Mouse (Mus musculus) heart, embryonic 13.5 days (tissue): ENCODE data around the gene Prdm15. TPM values are rescaled to one million over a fixed set of nuclear protein-coding genes. Genes with fewer than 3 reads are reported as not detected.

Experiments
- ATAC-seq: fragments of 200-750 bp; cut with Nextera tagmentation; 2 replicates; pipeline ENCODE4 v1.8.0; 2017; ENCODE audit warnings: moderate TSS enrichment; ENCODE audit not compliant: insufficient number of reproducible peaks, low FRiP score, low TSS enrichment; ENCODE audit errors: extremely low read depth
- H3K27ac ChIP-seq: fragments of 300-500 bp; sonication (generic); replicated peaks from 2 replicates; pipeline ENCODE4 v1.5.1; 2015; ENCODE audit warnings: moderate library complexity, mild to moderate bottlenecking, inconsistent platforms
- H3K27me3 ChIP-seq: fragments of 300-500 bp; sonication (generic); replicated peaks from 2 replicates; pipeline ENCODE4 v1.6.1; 2015; ENCODE audit warnings: mild to moderate bottlenecking, inconsistent platforms
- H3K36me3 ChIP-seq: fragments of 300-500 bp; sonication (generic); 2 replicates; pipeline ENCODE4 v1.6.1; 2015; ENCODE audit warnings: mild to moderate bottlenecking, inconsistent platforms
- H3K4me1 ChIP-seq: fragments of 300-500 bp; sonication (generic); 2 replicates; pipeline ENCODE4 v1.6.1; 2015; ENCODE audit warnings: inconsistent platforms
- H3K4me2 ChIP-seq: fragments of 300-500 bp; sonication (generic); 2 replicates; pipeline ENCODE4 v1.6.1; 2015; ENCODE audit warnings: inconsistent platforms, mild to moderate bottlenecking, moderate library complexity
- H3K4me3 ChIP-seq: fragments of 300-500 bp; sonication (generic); 2 replicates; pipeline ENCODE4 v1.5.1; 2015; ENCODE audit warnings: moderate library complexity, mild to moderate bottlenecking, inconsistent platforms
- H3K9ac ChIP-seq: fragments of 300-500 bp; sonication (generic); 2 replicates; pipeline ENCODE4 v1.6.1; 2015; ENCODE audit warnings: inconsistent platforms, mild to moderate bottlenecking, moderate library complexity
- H3K9me3 ChIP-seq: fragments of 300-500 bp; sonication (generic); 2 replicates; pipeline ENCODE4 v1.6.1; 2016; ENCODE audit warnings: inconsistent platforms
- WGBS: fragments of 180-500 bp; shearing (Covaris S2); methylation state at CpG from one replicate; pipeline ENCODE4 v1.1.7; 2015; ENCODE audit warnings: mixed read lengths; 5-methylcytosine and 5-hydroxymethylcytosine counted together
- polyA plus RNA-seq: library from polyadenylated mRNA; unstranded; fragments of >200 nt; fragmentation: Nextera tagmentation; extraction: Ambion mirVana; gene quantifications from 2 replicates; pipeline ENCODE4 v1.2.1, GENCODE M21; 2015

The Prdm15 gene
- polyA plus RNA-seq, 1 experiment from 2014 or later, result 4.9 TPM

DNA sequence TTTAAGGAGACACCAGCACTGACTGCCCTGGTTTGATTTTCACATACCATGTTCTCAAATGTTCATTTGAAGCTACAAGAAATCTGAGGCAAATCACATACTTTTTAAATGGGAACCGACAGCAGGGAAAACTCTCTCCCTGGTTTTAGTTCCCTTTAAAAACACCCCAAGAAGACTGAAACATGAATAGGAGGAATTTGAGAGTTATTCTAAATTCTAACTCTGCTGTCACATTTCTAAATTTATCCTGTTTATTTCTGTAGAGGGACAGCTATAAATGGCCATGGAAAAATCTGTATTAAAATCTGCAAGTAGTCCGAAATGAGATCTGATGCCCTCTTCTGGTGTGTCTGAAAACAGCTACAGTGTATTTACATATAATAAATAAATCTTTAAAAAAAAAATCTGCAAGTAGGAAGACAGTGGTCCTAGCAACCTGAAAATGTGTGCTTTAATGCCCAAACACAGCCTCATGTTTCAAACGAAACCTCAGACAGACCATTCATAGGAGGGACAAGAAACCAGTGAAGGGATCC lies 12.3 kb upstream of the Prdm15 start:
- H3K9ac ChIP-seq, result no peak overlapping the region
- no peak for ATAC-seq
- no peak overlapping the region for H3K4me3 ChIP-seq
- 80% methylated on average over 3 of the region's 3 CpGs for WGBS
- peaks cover 74% of the 10 kb centered on the region for H3K36me3 ChIP-seq
- no peak overlapping the region for H3K27ac ChIP-seq
- H3K4me2 ChIP-seq, result no peak overlapping the region
- no peaks in the 10 kb centered on the region for H3K9me3 ChIP-seq
- H3K4me1 ChIP-seq, result no peaks in the 10 kb centered on the region
- no peaks in the 10 kb centered on the region for H3K27me3 ChIP-seq

- no peak overlapping the region for H3K9ac ChIP-seq
- peaks cover 42% of the 10 kb centered on the region for H3K36me3 ChIP-seq
- no peak overlapping the region for H3K4me2 ChIP-seq
- no peaks in the 10 kb centered on the region for H3K27me3 ChIP-seq
- peaks cover 8% of the 10 kb centered on the region for H3K4me1 ChIP-seq
- no peak overlapping the region for H3K27ac ChIP-seq
- no peak overlapping the region for H3K4me3 ChIP-seq
- no peaks in the 10 kb centered on the region for H3K9me3 ChIP-seq
- no peak for ATAC-seq
Observed at GRCm38 (mm10) chr16:97856050-97856449, 4.4 kb upstream of the Prdm15 start.

DNA sequence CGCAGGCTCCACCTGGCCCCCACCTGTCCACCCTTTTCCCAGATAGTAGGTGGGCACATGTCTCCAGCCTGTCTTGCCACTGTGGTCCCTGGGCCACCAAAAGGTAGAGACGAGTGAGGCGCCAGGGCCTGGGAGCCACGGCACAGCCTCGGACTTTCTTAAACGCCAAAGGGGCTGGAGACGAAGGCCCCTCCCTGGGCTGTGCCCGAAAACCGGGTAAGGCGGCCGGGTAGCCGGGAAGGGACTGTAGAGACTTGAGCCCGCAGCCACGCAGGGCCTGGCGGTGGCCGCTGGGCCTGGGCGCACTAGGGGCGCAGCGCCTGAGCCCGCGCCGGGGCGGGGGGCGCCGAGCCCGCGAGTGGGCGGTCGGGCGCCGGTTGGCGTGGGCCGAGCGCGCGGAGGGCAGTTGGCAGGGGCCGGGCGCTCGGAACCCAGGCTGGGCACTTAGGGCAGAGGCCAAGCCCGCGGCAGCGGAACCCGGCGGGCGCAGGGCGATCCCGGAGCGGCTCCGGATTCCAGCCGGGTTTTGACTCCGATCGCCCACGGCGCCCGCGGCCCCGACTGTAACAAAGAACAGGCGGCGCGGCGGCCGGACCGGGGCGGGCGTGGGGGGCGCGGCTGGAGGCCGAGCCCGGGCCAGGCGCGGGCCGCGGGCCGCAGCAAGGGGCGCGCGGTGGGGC lies 449 bp downstream of the Prdm15 start:
- peak; percentile 79 for ATAC-seq
- no peaks in the 10 kb centered on the region for H3K9me3 ChIP-seq
- peak overlapping the region; percentile 100 for H3K27ac ChIP-seq
- peaks cover 9% of the 10 kb centered on the region for H3K36me3 ChIP-seq
- H3K4me2 ChIP-seq, result peak overlapping the region; percentile 82
- H3K27me3 ChIP-seq, result no peaks in the 10 kb centered on the region
- H3K4me1 ChIP-seq, result peaks cover 36% of the 10 kb centered on the region
- peak overlapping the region; percentile 96 for H3K4me3 ChIP-seq
- under 1% methylated on average over 76 of the region's 77 CpGs for WGBS
- H3K9ac ChIP-seq, result peak overlapping the region; percentile 100

DNA sequence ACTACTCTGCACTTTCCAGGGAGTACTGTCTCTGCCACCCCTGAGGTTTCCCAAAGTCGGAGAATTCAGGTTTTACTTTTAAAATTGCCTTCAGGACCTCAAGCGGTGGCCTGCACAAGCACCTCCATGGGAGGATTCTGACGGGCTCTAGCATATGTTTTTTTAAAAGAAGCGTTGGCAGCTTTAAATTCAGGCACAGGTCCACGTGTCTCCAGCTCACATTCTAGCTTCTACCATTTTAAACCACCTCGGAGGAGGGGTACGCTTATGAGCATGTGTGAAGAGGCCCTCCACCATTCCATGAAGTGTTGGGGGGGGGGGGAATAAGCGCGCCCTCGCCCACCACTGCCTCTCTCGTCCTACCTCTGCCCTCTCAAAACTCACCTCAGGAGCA lies 986 bp downstream of the Prdm15 start:
- Histone ChIP-seq H3K36me3 (peaks cover 14% of the 10 kb centered on the region), H3K4me2 (peak overlapping the region; percentile 82), H3K27me3 (no peaks in the 10 kb centered on the region), H3K9me3 (no peaks in the 10 kb centered on the region), H3K4me1 (peaks cover 40% of the 10 kb centered on the region), H3K9ac (peak overlapping the region; percentile 100), H3K27ac (peak overlapping the region; percentile 100), H3K4me3 (peak overlapping the region; percentile 96)
- WGBS, result 2% methylated on average over 11 of the region's 11 CpGs
- peak; percentile 18; the same call in 1 of the 2 replicates for ATAC-seq

GRCm38 (mm10) chr16:97848832-97849231 lies 2.8 kb downstream of the Prdm15 start:
- no peaks in the 10 kb centered on the region for H3K27me3 ChIP-seq
- no peaks in the 10 kb centered on the region for H3K9me3 ChIP-seq
- peaks cover 15% of the 10 kb centered on the region for H3K36me3 ChIP-seq
- no peak overlapping the region for H3K27ac ChIP-seq
- H3K4me2 ChIP-seq, result no peak overlapping the region
- ATAC-seq, result no peak
- H3K4me1 ChIP-seq, result peaks cover 51% of the 10 kb centered on the region
- 74% methylated on average over 6 of the region's 6 CpGs for WGBS
- H3K9ac ChIP-seq, result no peak overlapping the region
- no peak overlapping the region for H3K4me3 ChIP-seq

- Histone ChIP-seq H3K36me3 (peaks cover 24% of the 10 kb centered on the region), H3K4me1 (peaks cover 38% of the 10 kb centered on the region), H3K9me3 (no peaks in the 10 kb centered on the region), H3K27me3 (no peaks in the 10 kb centered on the region), H3K9ac (no peak overlapping the region), H3K4me2 (no peak overlapping the region), H3K4me3 (no peak overlapping the region), H3K27ac (peak overlapping the region; percentile 16; the same call in 1 of the 2 replicates)
- no peak for ATAC-seq
- whole genome bisulfite sequencing, result 55% methylated on average over 12 of the region's 12 CpGs
Observed at GRCm38 (mm10) chr16:97844967-97845937, 6.4 kb downstream of the Prdm15 start.

GRCm38 (mm10) chr16:97832154-97832553 lies 19.5 kb downstream of the Prdm15 start:
- H3K4me2 ChIP-seq, result no peak overlapping the region
- no peaks in the 10 kb centered on the region for H3K9me3 ChIP-seq
- no peak for ATAC-seq
- 86% methylated on average over 3 of the region's 3 CpGs for WGBS
- no peaks in the 10 kb centered on the region for H3K27me3 ChIP-seq
- peaks cover 95% of the 10 kb centered on the region for H3K36me3 ChIP-seq
- H3K4me1 ChIP-seq, result no peaks in the 10 kb centered on the region
- no peak overlapping the region for H3K4me3 ChIP-seq
- no peak overlapping the region for H3K9ac ChIP-seq
- H3K27ac ChIP-seq, result no peak overlapping the region

DNA sequence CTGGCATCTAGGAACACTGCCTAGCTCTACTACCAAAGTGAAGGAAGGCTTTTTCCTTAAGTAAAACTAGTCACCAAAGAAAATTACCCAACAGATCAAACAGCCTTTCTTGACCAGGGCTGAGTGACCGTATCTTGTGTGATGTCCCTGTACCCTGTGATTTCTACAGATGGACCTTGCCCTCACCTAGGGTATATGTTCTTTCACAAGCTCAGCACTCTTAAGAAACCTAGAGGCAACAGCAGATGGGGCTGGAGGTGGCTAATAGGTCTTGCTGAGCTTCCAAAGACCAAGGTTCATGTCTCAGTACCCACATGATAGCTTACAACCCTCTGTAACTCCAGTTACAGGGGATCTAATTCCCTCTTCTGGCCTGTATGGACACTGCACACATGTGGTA lies 23.4 kb downstream of the Prdm15 start:
- Histone ChIP-seq H3K4me3 (no peak overlapping the region), H3K27ac (no peak overlapping the region), H3K36me3 (peaks cover 80% of the 10 kb centered on the region), H3K9me3 (no peaks in the 10 kb centered on the region), H3K27me3 (no peaks in the 10 kb centered on the region), H3K4me2 (no peak overlapping the region), H3K4me1 (no peaks in the 10 kb centered on the region), H3K9ac (no peak overlapping the region)
- no peak for ATAC-seq
- 97% methylated on average over 1 of the region's 1 CpGs for WGBS

DNA sequence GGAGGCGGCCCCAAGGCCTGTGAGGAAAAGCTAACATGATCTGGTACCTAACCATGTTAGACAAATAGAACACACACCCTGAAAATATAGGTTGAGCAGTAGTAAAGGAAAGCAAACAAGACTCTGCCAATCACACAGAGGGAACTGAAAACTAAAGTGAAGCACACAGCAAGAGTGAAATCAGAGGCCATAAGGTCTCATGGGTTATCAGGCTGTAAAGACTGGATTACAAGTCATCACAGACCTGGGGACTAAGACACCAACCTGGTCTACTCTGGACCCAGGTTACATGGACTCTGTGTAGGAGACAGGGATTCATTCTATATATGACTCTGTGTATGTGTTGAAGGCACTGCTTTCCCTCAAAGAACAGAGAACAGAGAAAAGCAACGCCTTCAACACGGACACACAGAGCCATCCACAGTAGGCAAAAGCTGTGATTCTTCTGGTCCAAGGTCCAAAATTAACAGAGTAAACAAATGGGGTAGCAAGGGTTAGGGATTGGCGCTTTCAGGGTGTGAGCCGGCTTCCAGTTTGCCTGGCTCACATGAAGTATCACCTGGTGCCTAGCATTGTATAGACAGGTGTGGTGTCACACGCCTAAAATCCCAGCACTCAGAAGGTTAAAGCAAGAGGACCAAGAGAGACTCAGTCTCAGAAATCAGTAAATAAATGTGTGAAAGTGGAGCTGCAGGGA lies 28.2 kb downstream of the Prdm15 start:
- Histone ChIP-seq H3K9ac (no peak overlapping the region), H3K27ac (no peak overlapping the region)

DNA sequence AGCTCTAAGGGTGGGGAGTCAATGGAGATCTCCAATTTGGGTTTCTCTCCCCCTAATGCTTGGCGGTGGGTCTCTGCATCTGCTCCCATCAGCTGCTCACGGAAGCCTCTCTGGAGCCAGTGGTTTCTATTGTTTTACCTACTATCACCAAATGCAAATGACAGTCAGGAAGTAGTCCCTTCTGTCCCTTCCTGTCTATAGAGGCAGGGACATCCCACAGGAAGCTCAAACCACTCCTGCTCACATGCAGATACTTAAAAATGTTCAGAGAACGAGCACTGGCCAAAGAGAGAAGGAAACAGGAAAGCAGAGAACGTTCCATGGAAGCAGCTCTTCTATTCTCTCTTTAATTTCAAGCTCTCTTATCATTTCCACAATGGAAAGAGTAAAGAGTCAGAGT lies 32.1 kb downstream of the Prdm15 start:
- Histone ChIP-seq H3K9ac (no peak overlapping the region), H3K27ac (peak overlapping the region; percentile 63), H3K27me3 (no peaks in the 10 kb centered on the region), H3K4me2 (no peak overlapping the region), H3K4me3 (no peak overlapping the region), H3K4me1 (no peaks in the 10 kb centered on the region), H3K9me3 (no peaks in the 10 kb centered on the region), H3K36me3 (peaks cover 93% of the 10 kb centered on the region)
- 65% methylated on average over 4 of the region's 4 CpGs for WGBS
- no peak for ATAC-seq

More for the DNA sequence above, 28.2 kb downstream of the Prdm15 start:
- H3K4me3 ChIP-seq, result no peak overlapping the region
- H3K9me3 ChIP-seq, result no peaks in the 10 kb centered on the region
- peaks cover 82% of the 10 kb centered on the region for H3K36me3 ChIP-seq
- no peak for ATAC-seq
- H3K4me1 ChIP-seq, result no peaks in the 10 kb centered on the region
- 91% methylated on average over 6 of the region's 6 CpGs for WGBS
- no peak overlapping the region for H3K4me2 ChIP-seq
- H3K27me3 ChIP-seq, result no peaks in the 10 kb centered on the region

GRCm38 (mm10) chr16:97817414-97817813 lies 34.2 kb downstream of the Prdm15 start:
- Histone ChIP-seq H3K4me3 (no peak overlapping the region), H3K27ac (no peak overlapping the region), H3K4me1 (no peaks in the 10 kb centered on the region), H3K9ac (no peak overlapping the region), H3K9me3 (no peaks in the 10 kb centered on the region), H3K36me3 (peaks cover 96% of the 10 kb centered on the region), H3K4me2 (no peak overlapping the region), H3K27me3 (no peaks in the 10 kb centered on the region)
- WGBS, result 94% methylated on average over 1 of the region's 1 CpGs
- no peak for ATAC-seq
